Mouse (Mus musculus) lung, adult 2 months (tissue): ENCODE data around the gene Ahnak2. TPM values are rescaled to one million over a fixed set of nuclear protein-coding genes. Genes with fewer than 3 reads are reported as not detected.

Experiments
- DNase-seq: peaks from one replicate; pipeline ENCODE4 v3.0.0; 2022
- H3K4me1 ChIP-seq: fragments of 200-500 bp; 2 replicates; pipeline ENCODE4 v1.6.1; 2011; ENCODE audit warnings: low read length; ENCODE audit not compliant: control insufficient read depth, insufficient read depth
- H3K4me3 ChIP-seq: fragments of 200-500 bp; replicated peaks from 2 replicates; pipeline ENCODE3; 2011; ENCODE audit warnings: low read depth, mild to moderate bottlenecking, control low read depth, low read length; ENCODE audit errors: extremely low read depth
- CTCF ChIP-seq: fragments of 200-500 bp; IDR thresholded peaks from 2 replicates; pipeline ENCODE4 v1.5.1; 2011; ENCODE audit warnings: mild to moderate bottlenecking, low read length, control low read depth; ENCODE audit not compliant: insufficient read depth
- POLR2A ChIP-seq: fragments of 200-500 bp; IDR thresholded peaks from 2 replicates; pipeline ENCODE4 v1.6.1; 2011; ENCODE audit warnings: low read depth, mild to moderate bottlenecking, control low read depth, low read length, borderline replicate concordance; ENCODE audit errors: extremely low read depth
- WGBS: fragments of 180-500 bp; shearing (Covaris S2); methylation state at CpG from one replicate; pipeline ENCODE4 v1.1.7; 2018; 5-methylcytosine and 5-hydroxymethylcytosine counted together
- polyA plus RNA-seq: library from polyadenylated mRNA; depleted of rRNA; stranded (reverse); fragments of >200 nt; gene quantifications from 2 replicates; pipeline ENCODE4 v1.2.3, GENCODE M21; 2012

Ahnak2 gene
- polyA plus RNA-seq, 1 experiment: 13.3 TPM

- Histone ChIP-seq H3K4me3 (no peak overlapping the region), H3K4me1 (no peaks in the 10 kb centered on the region)
- 90% methylated on average over 31 of the region's 31 CpGs for WGBS
- no peak for TF ChIP-seq POLR2A
- TF ChIP-seq CTCF: no peak
- DNase-seq: no peak
These were observed 64.0 kb downstream of the Ahnak2 start for GRCm38 (mm10) chr12:112738281-112739022.

- no peak for DNase-seq
- Histone ChIP-seq H3K4me1 (no peaks in the 10 kb centered on the region), H3K4me3 (no peak overlapping the region)
- 88% methylated on average over 14 of the region's 14 CpGs for WGBS
- TF ChIP-seq CTCF (no peak), POLR2A (no peak)
These were observed 64.7 kb downstream of the Ahnak2 start for GRCm38 (mm10) chr12:112737761-112738160.

- no peaks in the 10 kb centered on the region for H3K4me1 ChIP-seq
- H3K4me3 ChIP-seq: no peak overlapping the region
- WGBS: 85% methylated on average over 7 of the region's 7 CpGs
- no peak for TF ChIP-seq POLR2A
- no peak for TF ChIP-seq CTCF
- no peak for DNase-seq
These were observed 65.4 kb downstream of the Ahnak2 start for GRCm38 (mm10) chr12:112737081-112737480.

GRCm38 (mm10) chr12:112736636-112736925, 65.9 kb downstream of the Ahnak2 start:
- WGBS: 90% methylated on average over 10 of the region's 10 CpGs
- no peak for DNase-seq

GRCm38 (mm10) chr12:112735896-112736635, 66.4 kb downstream of the Ahnak2 start:
- H3K4me1 ChIP-seq: no peaks in the 10 kb centered on the region
- no peak for TF ChIP-seq POLR2A
- no peak for TF ChIP-seq CTCF
- H3K4me3 ChIP-seq: no peak overlapping the region
- WGBS: 86% methylated on average over 29 of the region's 29 CpGs
- no peak for DNase-seq

More at GRCm38 (mm10) chr12:112736636-112736925, 65.9 kb downstream of the Ahnak2 start:
- Histone ChIP-seq H3K4me3 (no peak overlapping the region), H3K4me1 (no peaks in the 10 kb centered on the region)
- TF ChIP-seq POLR2A (no peak), CTCF (no peak)

- H3K4me3 ChIP-seq: no peak overlapping the region
- TF ChIP-seq POLR2A (no peak), CTCF (no peak)
- 88% methylated on average over 19 of the region's 19 CpGs for WGBS
- H3K4me1 ChIP-seq: no peaks in the 10 kb centered on the region
- no peak for DNase-seq
These were observed 67.4 kb downstream of the Ahnak2 start for GRCm38 (mm10) chr12:112734881-112735655.

GRCm38 (mm10) chr12:112734108-112734820, 68.2 kb downstream of the Ahnak2 start:
- TF ChIP-seq CTCF: no peak
- no peak for TF ChIP-seq POLR2A
- Histone ChIP-seq H3K4me1 (no peaks in the 10 kb centered on the region), H3K4me3 (no peak overlapping the region)
- 72% methylated on average over 2 of the region's 2 CpGs for WGBS
- no peak for DNase-seq

- Histone ChIP-seq H3K4me1 (no peaks in the 10 kb centered on the region), H3K4me3 (no peak overlapping the region)
- 85% methylated on average over 10 of the region's 10 CpGs for WGBS
- no peak for DNase-seq
- TF ChIP-seq POLR2A: no peak
- no peak for TF ChIP-seq CTCF
These were observed 69.9 kb downstream of the Ahnak2 start for GRCm38 (mm10) chr12:112732591-112732990.

- DNase-seq: no peak
- Histone ChIP-seq H3K4me3 (no peak overlapping the region), H3K4me1 (no peaks in the 10 kb centered on the region)
- 68% methylated on average over 14 of the region's 14 CpGs for whole genome bisulfite sequencing
- TF ChIP-seq CTCF (no peak), POLR2A (no peak)
These were observed 71.6 kb downstream of the Ahnak2 start for GRCm38 (mm10) chr12:112730808-112731207.
